18 mouse cellular contexts compared by ENCODE assay signal in the genomic region with DNA sequence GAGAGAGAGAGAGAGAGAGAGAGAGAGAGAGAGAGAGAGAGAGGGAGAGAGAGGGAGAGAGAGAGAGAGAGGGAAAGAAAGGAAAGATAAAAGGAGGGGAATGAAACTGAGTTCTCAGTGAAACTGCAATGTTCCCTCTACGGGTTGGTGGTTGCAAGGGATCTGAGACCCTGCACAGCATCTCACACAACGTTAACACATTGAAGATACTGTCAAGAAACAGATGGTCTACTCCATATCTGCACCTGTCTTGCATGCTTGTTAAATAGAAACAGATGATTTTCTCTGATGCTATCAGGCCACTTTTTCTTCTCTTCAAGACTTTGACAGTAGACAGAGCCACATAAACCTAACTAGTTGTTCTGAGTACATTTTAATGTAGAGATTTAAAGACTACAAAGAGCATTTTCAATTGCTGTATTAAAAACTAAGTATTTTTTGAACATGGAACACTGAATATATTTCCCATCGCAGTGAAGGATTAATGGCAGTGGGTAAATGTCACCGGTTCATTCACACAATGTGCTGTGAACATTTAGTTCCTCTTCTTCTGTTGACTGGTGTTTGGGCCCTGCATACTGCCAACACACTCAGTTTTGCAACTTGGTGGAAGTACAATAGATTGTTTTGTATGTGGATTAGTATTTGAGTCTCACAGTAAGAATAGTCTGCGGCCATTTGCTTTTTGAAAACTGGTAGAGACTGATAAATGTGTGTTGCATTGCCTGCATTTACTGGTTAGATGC.
"Had no signal": no experiment of that assay in that cellular context is flagged by ENCODE, and none has a peak within 500 bp of the region (broad histone marks: within the 10 kb centered on the region; RNA-seq: fewer than 3 reads in every experiment).

No protein-coding gene starts in this region.

- ATAC-seq: midbrain, embryonic 15.5 days had no signal

- H3K36me3 ChIP-seq: limb, embryonic 12.5 days; midbrain, embryonic 15.5 days; neural tube, embryonic 12.5 days; stomach, embryonic 15.5 days had no signal

- H3K27ac ChIP-seq: kidney, postnatal 0 days; limb, embryonic 12.5 days; liver, embryonic 14.5 days; midbrain, embryonic 15.5 days; neural tube, embryonic 12.5 days; stomach, embryonic 15.5 days had no signal

- H3K9me3 ChIP-seq: limb, embryonic 12.5 days; midbrain, embryonic 15.5 days; neural tube, embryonic 12.5 days; stomach, embryonic 15.5 days had no signal

- DNase-seq: kidney, adult 9 months; kidney, postnatal 36 days; layer of hippocampus, adult 9-11 months; layer of hippocampus, postnatal 36 days; liver; lung, adult 18-20 months; retina, postnatal 1 day; right cerebral cortex, postnatal 4 days; spleen, adult 18-20 months; thymus, adult 2 months; thymus, postnatal 36 days had no signal

- H3K4me1 ChIP-seq: limb, embryonic 12.5 days; midbrain, embryonic 15.5 days; neural tube, embryonic 12.5 days; stomach, embryonic 15.5 days had no signal

- H3K27me3 ChIP-seq: limb, embryonic 12.5 days; midbrain, embryonic 15.5 days; neural tube, embryonic 12.5 days; stomach, embryonic 15.5 days had no signal

- H3K4me2 ChIP-seq: limb, embryonic 12.5 days; midbrain, embryonic 11.5 days; midbrain, embryonic 15.5 days; neural tube, embryonic 12.5 days; stomach, embryonic 15.5 days had no signal

- H3K4me3 ChIP-seq: limb, embryonic 12.5 days; midbrain, embryonic 15.5 days; neural tube, embryonic 12.5 days; stomach, embryonic 15.5 days had no signal

- H3K9ac ChIP-seq: limb, embryonic 12.5 days; liver, embryonic 14.5 days; midbrain, embryonic 15.5 days; neural tube, embryonic 12.5 days; stomach, embryonic 15.5 days had no signal
